Mouse (Mus musculus): Measurements from ENCODE around the gene Actl10. TPM values are rescaled to one million over a fixed set of nuclear protein-coding genes. Genes with fewer than 3 reads are reported as not detected.

Actl10 gene
- polyA plus RNA-seq, 1 experiment from 2014 or later = 0.62 TPM

DNA sequence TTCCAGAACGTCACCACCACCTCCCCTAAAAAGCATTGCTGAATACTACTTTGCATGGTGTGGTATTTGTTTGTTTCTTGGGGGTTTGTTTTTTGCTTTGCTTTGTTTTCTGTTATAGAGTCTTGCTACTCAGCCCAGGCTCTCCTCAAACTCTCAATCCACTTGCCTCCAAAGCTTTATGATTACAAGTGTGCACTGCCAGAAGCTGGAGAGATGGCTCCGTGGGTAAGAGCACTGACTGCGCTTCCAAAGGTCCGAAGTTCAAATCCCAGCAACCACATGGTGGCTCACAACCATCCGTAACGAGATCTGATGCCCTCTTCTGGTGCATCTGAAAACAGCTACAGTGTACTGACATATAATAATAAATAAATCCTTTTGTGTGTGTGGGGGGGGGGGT is 49.0 kb downstream of the Actl10 start:
- peaks cover 12% of the 10 kb centered on the region for H3K4me1 ChIP-seq (ENCODE audit: control insufficient read depth, insufficient read depth, low read length)
- H3K9me3 ChIP-seq (ENCODE audit: control insufficient read depth, low read length) = no peaks in the 10 kb centered on the region
- H3K4me3 ChIP-seq (ENCODE audit: low read depth, low read length) = no peak overlapping the region
- no peaks in the 10 kb centered on the region for H3K27me3 ChIP-seq (ENCODE audit: control insufficient read depth, insufficient read depth, low read length)
- no peak overlapping the region for H3K9ac ChIP-seq (replicated peaks; ENCODE audit: low read depth, low read length)
- H3K36me3 ChIP-seq (ENCODE audit: control insufficient read depth, insufficient read depth, low read length) = no peaks in the 10 kb centered on the region
- no peak overlapping the region for H3K4me2 ChIP-seq (ENCODE audit: low read depth, low read length)
- ATAC-seq (ENCODE audit: low read depth) = no peak
- H3K27ac ChIP-seq (ENCODE audit: low read depth, low read length) = no peak overlapping the region
- WGBS = 65% methylated on average over 6 of the region's 6 CpGs

DNA sequence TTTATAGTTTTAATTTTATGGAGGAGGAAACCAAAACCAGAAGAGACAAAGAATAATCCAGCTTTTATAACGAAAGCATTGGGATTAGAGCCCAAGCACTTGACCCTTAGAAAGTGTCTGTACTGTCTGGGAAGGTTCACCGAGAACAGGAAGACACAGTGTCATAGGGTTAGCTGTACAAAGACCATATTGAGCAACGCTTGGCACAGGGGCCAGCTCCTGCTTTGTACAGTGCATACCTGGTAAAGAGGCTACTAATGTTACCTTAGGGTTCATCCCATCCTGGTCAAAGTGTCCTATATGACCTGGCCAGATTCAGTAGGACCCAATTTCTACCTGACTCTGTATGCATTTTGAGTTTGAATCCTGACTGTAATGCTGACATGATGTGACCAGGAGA is 49.7 kb downstream of the Actl10 start:
- no peak overlapping the region for H3K9ac ChIP-seq (replicated peaks; ENCODE audit: low read depth, low read length)
- H3K4me2 ChIP-seq (ENCODE audit: low read depth, low read length) = no peak overlapping the region
- H3K9me3 ChIP-seq (ENCODE audit: control insufficient read depth, low read length) = no peaks in the 10 kb centered on the region
- no peaks in the 10 kb centered on the region for H3K27me3 ChIP-seq (ENCODE audit: control insufficient read depth, insufficient read depth, low read length)
- 80% methylated on average over 3 of the region's 3 CpGs for WGBS
- no peak overlapping the region for H3K4me3 ChIP-seq (ENCODE audit: low read depth, low read length)
- no peak for ATAC-seq (ENCODE audit: low read depth)
- peaks cover 12% of the 10 kb centered on the region for H3K4me1 ChIP-seq (ENCODE audit: control insufficient read depth, insufficient read depth, low read length)
- no peaks in the 10 kb centered on the region for H3K36me3 ChIP-seq (ENCODE audit: control insufficient read depth, insufficient read depth, low read length)
- H3K27ac ChIP-seq (ENCODE audit: low read depth, low read length) = no peak overlapping the region

Other genes starting within 250 kb of the Actl10 start
- not detected in 2 replicates for gene Bpifb9b, start 244.5 kb upstream of the Actl10 start, polyA plus RNA-seq (2014; fragmentation: Nextera tagmentation; extraction: Ambion mirVana)
- gene Cdk5rap1, start 178.8 kb upstream of the Actl10 start, polyA plus RNA-seq (2014; fragmentation: Nextera tagmentation; extraction: Ambion mirVana) = 7.1 and 10.5 TPM in 2 replicates
- gene Snta1, start 143.7 kb upstream of the Actl10 start, polyA plus RNA-seq (2014; fragmentation: Nextera tagmentation; extraction: Ambion mirVana) = 4.4 and 5.1 TPM in 2 replicates
- gene Cbfa2t2, start 115.3 kb upstream of the Actl10 start, polyA plus RNA-seq (2014; fragmentation: Nextera tagmentation; extraction: Ambion mirVana) = 48.8 and 51.2 TPM in 2 replicates
- gene 1700003F12Rik, start 4.7 kb upstream of the Actl10 start, polyA plus RNA-seq (2014; fragmentation: Nextera tagmentation; extraction: Ambion mirVana) = 1.6 and 1.9 TPM in 2 replicates
- gene Necab3, start 7.1 kb downstream of the Actl10 start, polyA plus RNA-seq (2014; fragmentation: Nextera tagmentation; extraction: Ambion mirVana) = 11.5 and 16.8 TPM in 2 replicates
- 0.92 and 1.8 TPM in 2 replicates for gene E2f1, start 18.1 kb downstream of the Actl10 start, polyA plus RNA-seq (2014; fragmentation: Nextera tagmentation; extraction: Ambion mirVana)
- gene Pxmp4, start 51.9 kb downstream of the Actl10 start, polyA plus RNA-seq (2014; fragmentation: Nextera tagmentation; extraction: Ambion mirVana) = 16.0 and 17.5 TPM in 2 replicates
- gene Zfp341, start 61.5 kb downstream of the Actl10 start, polyA plus RNA-seq (2014; fragmentation: Nextera tagmentation; extraction: Ambion mirVana) = 2.0 and 2.1 TPM in 2 replicates
- 0.92 TPM in 1 of 2 replicates, not detected in the other for gene 4930519P11Rik, start 61.7 kb downstream of the Actl10 start, polyA plus RNA-seq (2014; fragmentation: Nextera tagmentation; extraction: Ambion mirVana)
- 15.5 and 16.6 TPM in 2 replicates for gene Chmp4b, start 99.9 kb downstream of the Actl10 start, polyA plus RNA-seq (2014; fragmentation: Nextera tagmentation; extraction: Ambion mirVana)
- not detected in 2 replicates for gene Gm14214, start 218.3 kb downstream of the Actl10 start, polyA plus RNA-seq (2014; fragmentation: Nextera tagmentation; extraction: Ambion mirVana)
- 27.5 and 34.5 TPM in 2 replicates for gene Raly, start 239.3 kb downstream of the Actl10 start, polyA plus RNA-seq (2014; fragmentation: Nextera tagmentation; extraction: Ambion mirVana)
- not detected in 2 replicates for gene a, start 239.6 kb downstream of the Actl10 start, polyA plus RNA-seq (2014; fragmentation: Nextera tagmentation; extraction: Ambion mirVana)